Mouse (Mus musculus): ENCODE results near the gene Hs3st2.

DNA sequence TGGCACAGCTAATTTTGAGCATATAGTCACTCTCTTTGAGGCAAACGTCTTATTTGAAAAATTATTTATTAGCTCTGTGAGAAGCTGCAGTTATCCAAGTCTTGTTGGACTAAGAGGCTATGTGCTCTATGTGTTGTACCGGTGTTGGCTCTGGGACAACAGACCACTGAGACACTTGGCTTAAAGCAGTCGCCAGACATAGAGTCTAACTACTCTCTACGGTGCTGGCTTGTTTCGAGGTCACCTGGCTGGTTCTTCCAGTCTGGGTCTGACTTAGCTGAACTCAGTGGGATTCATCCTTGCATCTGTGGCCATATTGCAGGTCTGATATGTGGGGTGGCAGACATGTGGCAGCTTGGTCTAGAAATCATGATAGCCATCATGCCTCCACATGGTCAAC is 72.8 kb downstream of the Hs3st2 start:
- TF ChIP-seq CTCF (IDR thresholded peaks at IDR 0.05; ENCODE audit: borderline replicate concordance, extremely low read depth, insufficient read depth, insufficient read length) (no peak), POLR2A (IDR thresholded peaks at IDR 0.05; ENCODE audit: borderline replicate concordance, extremely low read depth, insufficient read depth, insufficient read length, poor library complexity, severe bottlenecking) (no peak)

Measured in brain, embryonic 14.5 days (tissue).